Mouse (Mus musculus) common myeloid progenitor, adult 5-6 weeks (primary cell): ENCODE data around the gene Prrx1. TPM values are rescaled to one million over a fixed set of nuclear protein-coding genes. Genes with fewer than 3 reads are reported as not detected.

Experiments used
- ATAC-seq: replicated peaks from 2 replicates; pipeline ENCODE4 v1.8.0; 2016; ENCODE audit warnings: low read depth, mild to moderate bottlenecking, moderate TSS enrichment, inconsistent platforms; ENCODE audit not compliant: poor library complexity, severe bottlenecking
- total RNA-seq: library from RNA; stranded (forward); fragments of 200-1000, 187-1606 nt; gene quantifications from 2 replicates; pipeline ENCODE4 v1.2.3, GENCODE M21; 2017

Prrx1 gene
- total RNA-seq, 1 experiment from 2014 or later = not detected

DNA sequence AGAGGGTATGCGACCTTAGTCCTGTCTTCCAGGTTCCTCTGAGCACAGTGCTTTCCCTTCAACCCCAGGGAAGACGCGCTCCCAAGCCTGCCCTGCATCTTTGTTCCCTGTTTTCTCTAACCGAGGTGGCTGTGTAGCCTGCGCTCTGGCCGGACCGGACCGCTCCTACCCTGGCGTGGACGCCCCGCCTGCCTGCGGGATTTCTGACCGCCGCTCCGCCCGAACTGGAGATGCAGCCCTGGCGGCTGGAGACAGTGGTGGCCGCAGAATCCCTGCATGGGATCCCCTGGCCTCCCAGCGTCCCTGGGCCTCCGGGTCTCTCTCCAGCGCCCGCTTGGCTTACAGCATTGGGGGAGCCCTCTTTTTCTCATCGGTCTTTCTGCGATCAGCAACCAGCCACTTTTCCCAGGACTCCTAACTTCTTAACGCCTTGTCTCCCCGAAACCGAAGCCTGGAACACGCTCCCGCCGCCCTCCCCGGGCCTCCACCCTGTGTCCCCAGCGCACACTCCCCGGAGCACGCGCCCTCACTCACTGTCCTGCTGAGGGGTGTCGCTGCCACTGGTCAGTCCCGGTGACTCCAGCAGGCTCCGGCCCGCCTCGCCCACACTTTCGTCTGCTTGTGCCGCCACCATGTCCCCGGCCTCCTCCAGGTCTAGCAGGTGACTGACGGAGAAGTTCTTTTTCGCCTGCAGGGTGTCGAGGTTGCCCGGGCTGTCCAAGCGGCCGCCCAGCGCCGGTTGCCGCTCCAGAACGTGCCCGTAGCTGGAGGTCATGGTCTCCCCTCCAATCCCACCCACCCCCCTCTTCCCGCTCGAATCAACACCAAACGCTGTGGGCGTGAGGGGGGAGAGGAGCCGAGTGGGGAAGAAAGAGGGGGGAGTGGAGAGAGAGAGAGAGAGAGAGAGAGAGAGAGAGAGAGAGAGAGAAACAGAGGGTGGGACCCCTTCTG, 1.4 kb downstream of the Prrx1 start:
- peak; percentile 37 for ATAC-seq

DNA sequence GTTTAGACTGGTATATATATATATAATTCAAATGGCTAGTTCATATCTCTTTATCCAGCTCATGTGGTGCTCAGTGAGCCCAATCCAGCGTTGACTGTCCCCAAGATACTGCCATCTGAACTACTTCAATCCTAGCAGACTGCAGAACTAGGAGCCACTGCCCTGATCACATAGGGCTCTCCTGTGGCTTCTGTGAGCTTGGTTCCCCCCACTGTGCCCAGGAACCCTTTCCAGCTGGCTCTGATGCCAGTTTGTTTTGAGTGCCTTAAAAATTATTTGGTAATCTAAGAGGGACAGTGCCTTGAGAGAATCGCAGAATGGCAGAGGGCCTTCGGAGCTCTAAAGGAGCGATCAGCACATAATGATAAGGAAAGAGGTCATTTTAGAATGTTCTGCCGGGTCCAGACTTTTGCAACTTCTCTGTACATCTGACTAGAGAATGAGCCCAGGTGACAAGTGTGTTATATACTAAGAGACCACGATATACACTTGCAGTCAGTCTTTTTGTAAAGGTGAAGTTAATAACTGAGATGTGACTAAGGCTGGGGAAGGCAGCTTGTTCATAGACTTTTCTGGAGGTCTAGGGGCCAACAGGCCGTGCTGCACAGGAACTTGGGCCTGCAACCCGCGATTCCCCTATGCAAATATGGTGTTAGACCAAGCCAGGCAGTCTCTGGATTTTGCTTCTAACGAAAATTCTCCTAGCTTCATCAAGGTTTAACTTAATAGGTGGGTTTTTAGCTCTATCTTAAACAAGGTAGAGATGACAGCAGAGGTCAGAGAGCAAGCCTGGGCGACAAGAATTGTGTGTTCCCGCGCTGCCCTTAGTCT, 2.3 kb downstream of the Prrx1 start:
- no peak for ATAC-seq

DNA sequence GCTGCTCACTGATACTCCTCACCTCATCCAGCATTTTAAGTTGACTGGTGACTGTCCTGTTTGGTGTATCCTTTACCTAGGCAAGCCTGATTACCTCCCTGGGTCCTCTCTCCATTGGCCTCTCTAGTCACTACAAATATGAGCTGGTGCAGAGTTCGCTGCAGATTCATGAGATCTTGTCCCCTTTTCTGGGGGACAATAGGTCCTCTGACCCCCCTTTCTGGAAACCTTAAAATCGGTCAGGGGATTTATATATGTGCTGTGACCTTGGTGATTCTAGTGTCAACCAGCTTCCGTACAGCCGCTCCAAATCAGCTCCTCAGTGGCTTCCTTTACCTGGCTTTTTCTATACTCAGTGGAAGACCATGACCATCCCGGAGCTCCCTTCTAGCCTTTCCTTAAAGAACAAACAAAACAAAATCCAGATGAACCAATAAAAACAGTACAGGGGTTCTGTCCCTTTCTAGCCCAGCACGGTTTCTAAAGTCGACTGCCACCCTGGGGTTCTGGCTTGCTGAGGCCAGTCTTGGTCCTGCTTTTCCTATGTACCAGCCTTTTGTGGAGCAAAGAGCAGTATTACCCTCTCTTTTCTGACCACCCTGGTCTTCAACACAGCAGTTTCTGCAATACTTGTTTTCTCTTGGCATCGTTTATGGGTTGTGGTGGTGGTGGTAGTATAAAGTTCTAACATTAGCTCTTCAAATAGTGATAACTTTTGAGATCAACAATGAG, 3.3 kb downstream of the Prrx1 start:
- no peak for ATAC-seq

- ATAC-seq = no peak
Measured at GRCm38 (mm10) chr1:163309466-163309865, 4.0 kb downstream of the Prrx1 start.

GRCm38 (mm10) chr1:163308631-163309030, 4.9 kb downstream of the Prrx1 start:
- ATAC-seq = peak; percentile 74

GRCm38 (mm10) chr1:163307706-163308105, 5.8 kb downstream of the Prrx1 start:
- no peak for ATAC-seq

- no peak for ATAC-seq
Measured at GRCm38 (mm10) chr1:163305956-163306355, 7.6 kb downstream of the Prrx1 start.

DNA sequence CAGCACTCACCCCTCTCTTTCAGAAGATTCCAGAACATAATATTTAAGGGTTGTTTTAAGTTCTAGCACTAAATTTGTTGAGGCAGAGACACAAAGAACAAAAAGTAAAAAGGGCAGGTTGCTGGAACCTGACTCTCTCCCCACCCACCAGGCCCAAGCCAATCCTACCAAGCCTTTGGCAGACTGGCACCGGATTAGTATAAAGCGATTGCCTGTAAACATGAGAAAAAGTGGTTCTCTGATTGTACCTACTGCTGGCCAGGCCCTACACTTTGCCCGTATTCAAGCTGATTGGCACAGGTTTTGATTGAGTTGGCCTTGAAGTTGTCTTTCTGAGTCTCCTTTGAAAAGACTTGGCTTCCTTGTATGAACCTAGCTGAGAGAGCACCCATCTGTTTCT, 8.7 kb downstream of the Prrx1 start:
- ATAC-seq = no peak

DNA sequence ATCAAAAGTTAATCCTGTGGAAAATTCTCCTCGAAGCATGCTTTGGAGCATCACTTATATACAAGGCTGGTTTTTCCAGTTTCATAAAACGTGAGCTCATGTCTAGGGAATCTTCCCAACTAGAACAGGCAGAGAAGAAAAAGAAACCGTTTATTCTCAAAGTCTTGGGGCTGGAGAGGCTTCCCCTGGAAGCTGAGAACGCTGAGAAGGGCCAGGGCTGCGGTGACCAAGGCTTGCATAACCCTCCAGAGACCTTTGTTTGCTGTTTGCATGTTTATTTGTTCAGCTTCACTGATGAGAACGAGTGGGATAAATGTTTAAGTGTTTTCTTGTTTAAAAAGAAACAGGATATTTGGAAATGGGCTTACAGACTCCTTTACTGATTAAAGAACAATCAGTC, 11.2 kb downstream of the Prrx1 start:
- no peak for ATAC-seq

DNA sequence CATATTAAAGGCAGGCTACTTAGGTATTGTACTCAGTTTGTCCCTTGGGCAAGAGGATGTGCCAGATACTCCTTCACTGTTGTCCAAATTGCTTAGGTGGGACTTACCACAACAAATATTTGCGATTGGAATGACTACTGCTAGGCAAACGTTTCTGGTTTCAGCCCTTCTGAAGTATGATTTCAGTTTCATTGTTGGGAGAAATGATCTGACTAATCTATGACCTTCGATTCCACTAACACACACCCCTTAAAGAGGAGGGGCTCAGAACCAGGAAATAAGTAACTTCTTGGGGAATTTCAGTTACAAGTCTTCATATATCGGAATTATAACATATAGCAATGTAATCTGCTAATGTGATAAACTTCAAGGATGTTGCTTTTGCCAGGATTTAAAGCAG, 20.4 kb downstream of the Prrx1 start:
- no peak for ATAC-seq

DNA sequence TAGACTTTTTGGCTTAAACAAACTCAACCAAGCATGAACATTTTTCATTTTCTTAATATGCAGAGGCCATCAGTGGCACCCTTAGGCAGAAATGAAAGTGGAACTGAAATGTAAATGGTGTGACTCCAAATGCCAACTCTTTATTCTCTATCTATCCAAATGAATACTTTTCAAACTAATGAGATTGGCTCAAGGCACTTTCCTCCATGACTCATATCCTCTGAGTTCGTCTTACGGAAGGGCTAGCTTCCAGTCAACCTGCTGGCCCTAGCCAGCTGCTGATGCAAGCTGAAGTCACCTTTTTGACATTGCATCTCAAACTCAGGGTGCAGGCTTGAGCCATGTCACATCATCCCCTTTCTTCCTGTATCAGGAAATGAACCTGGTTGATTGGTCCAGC, 21.6 kb downstream of the Prrx1 start:
- ATAC-seq = no peak

DNA sequence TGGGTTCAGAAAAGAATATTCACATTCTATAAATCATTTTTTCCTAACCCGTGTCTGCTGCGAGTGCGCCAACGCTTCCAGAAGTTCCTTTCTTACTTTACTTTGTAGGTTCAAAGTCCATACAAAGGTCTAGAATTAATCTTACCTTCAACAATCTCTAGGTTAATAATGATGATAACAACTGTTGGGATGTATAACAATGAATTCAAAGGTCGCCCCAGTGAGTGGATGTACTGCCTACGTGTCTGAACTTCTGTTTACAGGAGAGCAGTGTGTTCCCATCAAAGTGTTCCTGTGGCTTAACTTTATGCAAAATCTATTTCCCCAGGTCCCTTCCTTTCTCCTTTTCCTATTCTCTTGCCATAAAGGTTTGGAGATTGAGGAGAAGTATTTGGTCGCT, 24.4 kb downstream of the Prrx1 start:
- ATAC-seq = no peak

DNA sequence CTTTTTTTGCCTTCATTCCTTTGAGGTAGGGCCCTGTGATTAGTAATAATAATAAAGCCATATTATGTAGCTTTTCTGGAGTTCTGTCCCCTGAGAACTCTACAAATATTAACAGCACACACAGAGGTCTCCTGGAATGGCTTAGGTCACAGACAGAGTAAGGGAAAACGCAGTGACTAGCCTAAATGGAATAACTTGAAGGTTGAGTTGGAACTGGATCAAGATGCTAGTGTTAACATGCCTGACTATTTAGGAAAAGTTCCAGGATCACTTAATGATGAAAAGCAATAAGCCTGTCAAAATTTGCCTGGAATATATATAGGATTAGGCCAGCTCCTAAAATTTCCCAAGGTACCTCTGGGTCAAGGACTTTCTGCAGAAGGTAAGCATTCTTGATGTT, 28.0 kb downstream of the Prrx1 start:
- ATAC-seq = no peak

DNA sequence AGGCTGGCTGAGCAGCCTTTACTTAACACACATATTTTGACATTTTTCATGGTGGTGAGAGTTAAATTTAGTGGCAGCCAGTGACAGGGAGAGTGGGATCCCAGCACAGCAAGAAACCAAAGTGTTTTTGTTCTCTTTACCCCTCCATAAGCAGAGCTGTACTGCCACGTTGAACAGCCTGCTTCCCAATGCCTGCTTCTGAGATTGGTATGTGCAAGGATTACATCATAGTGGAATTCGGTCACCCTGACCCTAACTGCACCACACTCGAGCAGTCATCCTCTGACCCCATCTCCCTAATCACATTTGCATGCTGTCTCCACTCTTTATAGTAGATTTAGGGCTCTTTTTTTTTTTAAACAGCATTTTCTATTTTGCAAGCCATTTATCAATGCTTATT, 28.4 kb downstream of the Prrx1 start:
- ATAC-seq = no peak

DNA sequence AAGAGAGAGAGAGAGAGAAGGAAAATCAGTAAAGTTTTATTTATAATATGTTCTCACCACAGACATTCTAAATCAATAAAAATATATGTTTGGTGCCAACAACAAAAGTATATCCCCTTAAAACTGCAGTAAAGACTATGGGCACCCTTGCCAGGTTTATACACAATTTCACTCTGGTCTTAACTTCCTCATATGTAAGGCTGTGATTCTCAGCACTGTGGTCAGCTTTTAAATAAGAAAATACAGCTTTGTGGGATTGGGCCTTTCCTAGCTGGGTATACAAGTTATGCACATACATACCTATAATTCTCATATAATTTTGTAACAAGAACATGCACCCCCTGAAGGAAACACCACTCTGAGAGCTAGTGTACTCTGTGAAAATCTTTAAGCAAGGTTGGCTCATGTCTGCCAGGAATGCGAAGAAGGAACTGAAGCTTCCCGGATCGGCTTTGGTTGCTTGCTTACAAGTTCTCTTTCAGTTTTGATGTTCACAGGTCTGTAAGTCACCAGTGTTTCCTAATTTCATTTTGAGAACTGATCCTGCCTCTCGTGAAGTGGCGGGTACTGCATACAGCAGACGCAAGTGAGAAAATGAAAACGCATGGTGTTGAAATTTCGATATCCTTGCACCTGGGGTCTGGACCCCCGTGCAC, 29.4 kb downstream of the Prrx1 start:
- peak; percentile 63 for ATAC-seq

DNA sequence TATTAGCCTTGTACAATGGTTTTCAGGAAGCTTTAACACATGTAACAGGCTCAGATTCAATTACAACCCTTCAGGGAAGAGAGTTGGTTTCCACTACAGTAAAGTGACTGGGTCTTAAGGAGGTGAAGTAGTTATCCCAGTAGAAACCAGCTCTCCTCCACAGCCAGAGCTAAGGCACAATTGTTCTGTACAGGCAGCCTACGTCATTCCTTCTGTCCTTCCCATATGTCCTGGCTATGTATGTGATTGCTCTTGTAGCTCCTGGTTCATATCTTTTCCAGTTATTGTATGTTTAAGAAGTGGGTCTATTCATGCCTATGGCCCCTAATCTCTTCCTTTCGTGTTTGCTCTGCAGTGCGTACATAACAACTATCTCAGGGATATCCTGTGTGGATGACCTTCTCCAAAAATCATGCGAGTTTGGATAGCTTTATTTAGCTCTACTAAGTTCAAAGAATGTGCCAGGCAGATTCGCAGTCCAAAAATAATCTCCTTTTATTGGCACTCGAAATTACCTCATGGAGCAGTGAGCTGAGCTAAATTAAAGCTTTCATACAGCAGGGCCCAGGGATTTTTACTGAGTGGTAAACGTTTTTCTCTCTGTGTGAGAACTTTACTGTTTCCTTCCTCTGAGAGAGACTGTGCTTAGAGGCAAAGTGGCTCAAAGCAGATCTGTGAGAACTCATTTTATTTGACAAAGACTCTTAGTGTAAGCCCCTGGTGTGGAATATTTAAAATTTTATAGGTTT, 31.9 kb downstream of the Prrx1 start:
- no peak for ATAC-seq

GRCm38 (mm10) chr1:163280842-163281122, 32.7 kb downstream of the Prrx1 start:
- ATAC-seq = no peak

DNA sequence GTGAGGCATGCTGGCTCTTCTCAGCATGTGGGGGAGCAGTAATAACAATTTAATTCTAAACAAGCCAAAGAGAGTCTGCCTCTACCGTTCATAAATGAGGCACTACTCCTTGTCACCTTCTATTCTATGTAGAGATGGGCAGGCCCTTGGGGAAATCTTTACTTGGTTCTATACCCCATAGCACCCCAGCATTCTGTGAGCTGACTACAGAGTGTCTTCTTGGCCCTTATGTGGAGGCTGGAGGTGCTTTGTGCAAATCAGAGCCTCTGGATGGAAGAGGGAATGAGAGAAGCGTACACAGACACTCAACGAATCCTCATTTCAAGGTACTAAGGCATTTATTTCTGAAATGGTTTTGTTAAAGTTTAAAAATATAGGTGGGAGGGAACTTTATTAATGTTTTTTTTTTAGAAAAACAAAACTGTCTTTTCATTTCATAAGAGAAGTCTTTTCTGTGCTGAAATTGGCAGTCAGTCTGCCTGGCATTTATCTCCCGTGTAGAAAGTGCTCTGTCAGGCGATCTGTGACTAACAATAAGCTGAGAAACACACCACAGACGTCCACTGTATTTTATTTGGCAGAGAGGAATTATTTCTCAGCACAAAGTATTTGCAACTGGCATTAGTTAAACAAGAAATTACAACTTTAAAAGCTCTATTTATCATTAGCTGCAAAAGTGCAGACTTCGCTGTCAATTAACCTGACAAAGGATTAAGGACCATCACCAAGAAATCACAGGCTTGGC, 33.2 kb downstream of the Prrx1 start:
- ATAC-seq = no peak

GRCm38 (mm10) chr1:163277069-163277468, 36.4 kb downstream of the Prrx1 start:
- ATAC-seq = no peak
